Mouse (Mus musculus) cerebellum, adult 11-12 months (tissue): ENCODE results near the gene Ankrd44.

Source experiments
- DNase-seq: peaks from one replicate; pipeline ENCODE4 v3.0.0; 2022

Ankrd44 gene

GRCm38 (mm10) chr1:54747785-54748420, 178.3 kb downstream of the Ankrd44 start:
- DNase-seq = no peak

- no peak for DNase-seq
Measured at GRCm38 (mm10) chr1:54745666-54746065, 180.5 kb downstream of the Ankrd44 start.

- no peak for DNase-seq
Measured at GRCm38 (mm10) chr1:54744171-54744570, 182.0 kb downstream of the Ankrd44 start.

- DNase-seq = no peak
Measured at GRCm38 (mm10) chr1:54743072-54743471, 183.1 kb downstream of the Ankrd44 start.

GRCm38 (mm10) chr1:54740936-54741335, 185.3 kb downstream of the Ankrd44 start:
- DNase-seq = no peak

- no peak for DNase-seq
Measured at GRCm38 (mm10) chr1:54737472-54737871, 188.7 kb downstream of the Ankrd44 start.

GRCm38 (mm10) chr1:54734917-54735664, 191.1 kb downstream of the Ankrd44 start:
- DNase-seq = no peak

GRCm38 (mm10) chr1:54729316-54729715, 196.9 kb downstream of the Ankrd44 start:
- DNase-seq = no peak

- no peak for DNase-seq
Measured at GRCm38 (mm10) chr1:54726555-54726954, 199.6 kb downstream of the Ankrd44 start.

GRCm38 (mm10) chr1:54716921-54717320, 209.3 kb downstream of the Ankrd44 start:
- no peak for DNase-seq

GRCm38 (mm10) chr1:54715061-54715760, 211.0 kb downstream of the Ankrd44 start:
- no peak for DNase-seq

- no peak for DNase-seq
Measured at GRCm38 (mm10) chr1:54713231-54714173, 212.7 kb downstream of the Ankrd44 start.

GRCm38 (mm10) chr1:54711568-54711967, 214.6 kb downstream of the Ankrd44 start:
- DNase-seq = no peak

- no peak for DNase-seq
Measured at GRCm38 (mm10) chr1:54710550-54710949, 215.6 kb downstream of the Ankrd44 start.

- DNase-seq = no peak
Measured at GRCm38 (mm10) chr1:54707888-54708565, 218.2 kb downstream of the Ankrd44 start.

- no peak for DNase-seq
Measured at GRCm38 (mm10) chr1:54707036-54707887, 218.9 kb downstream of the Ankrd44 start.

- no peak for DNase-seq
Measured at GRCm38 (mm10) chr1:54706621-54707020, 219.6 kb downstream of the Ankrd44 start.

- DNase-seq = no peak
Measured at GRCm38 (mm10) chr1:54703466-54703865, 222.7 kb downstream of the Ankrd44 start.

GRCm38 (mm10) chr1:54702918-54703317, 223.3 kb downstream of the Ankrd44 start:
- DNase-seq = no peak

- DNase-seq = no peak
Measured at GRCm38 (mm10) chr1:54695396-54695795, 230.8 kb downstream of the Ankrd44 start.

GRCm38 (mm10) chr1:54691824-54692223, 234.4 kb downstream of the Ankrd44 start:
- no peak for DNase-seq
